Mouse (Mus musculus) kidney, adult 2 months (tissue): ENCODE data around the gene Sgtb. TPM values are rescaled to one million over a fixed set of nuclear protein-coding genes. Genes with fewer than 3 reads are reported as not detected.
A peak's percentile ranks its signal among the peaks of the same experiment; 100 is the strongest.

ENCODE experiments used
- DNase-seq: peaks from one replicate; pipeline ENCODE4 v3.0.0; 2021
- H3K27ac ChIP-seq: fragments of 200-500 bp; 2 replicates; pipeline ENCODE4 v1.5.1; 2012; ENCODE audit warnings: low read depth, low read length, control low read depth, inconsistent platforms; ENCODE audit not compliant: insufficient read depth
- H3K27me3 ChIP-seq: fragments of 200-500 bp; replicated peaks from 2 replicates; pipeline ENCODE4 v1.6.1; 2012; ENCODE audit warnings: mild to moderate bottlenecking, moderate library complexity, low read length, inconsistent platforms; ENCODE audit not compliant: control insufficient read depth, insufficient read depth
- H3K36me3 ChIP-seq: fragments of 200-500 bp; 2 replicates; pipeline ENCODE4 v1.6.1; 2012; ENCODE audit warnings: mild to moderate bottlenecking, moderate library complexity, low read length, inconsistent platforms; ENCODE audit not compliant: control insufficient read depth, insufficient read depth
- H3K4me1 ChIP-seq: fragments of 200-500 bp; 2 replicates; pipeline ENCODE4 v1.6.1; 2011; ENCODE audit warnings: low read length; ENCODE audit not compliant: control insufficient read depth, insufficient read depth
- H3K4me3 ChIP-seq: fragments of 200-500 bp; 2 replicates; pipeline ENCODE4 v1.5.1; 2011; ENCODE audit warnings: mild to moderate bottlenecking, low read depth, low read length, control low read depth; ENCODE audit not compliant: insufficient read depth
- CTCF ChIP-seq: fragments of 200-500 bp; conservative IDR thresholded peaks from 2 replicates; pipeline ENCODE4 v1.5.1; 2011; ENCODE audit warnings: low read depth, mild to moderate bottlenecking, control low read depth, low read length, moderate library complexity, mixed read lengths; ENCODE audit not compliant: insufficient read depth, insufficient read length
- POLR2A ChIP-seq: fragments of 200-500 bp; IDR thresholded peaks from one replicate; pipeline ENCODE4 v1.6.1; 2011; ENCODE audit warnings: low read depth, low read length, control low read depth
- WGBS: fragments of 180-500 bp; shearing (Covaris S2); methylation state at CpG from one replicate; pipeline ENCODE4 v1.1.7; 2018; 5-methylcytosine and 5-hydroxymethylcytosine counted together
- polyA plus RNA-seq: library from polyadenylated mRNA; depleted of rRNA; stranded (reverse); fragments of >200 nt; gene quantifications from 2 replicates; pipeline ENCODE4 v1.2.3, GENCODE M21; 2012

Sgtb gene
- polyA plus RNA-seq, 1 experiment: 1.3 TPM

GRCm38 (mm10) chr13:104155106-104155505 lies 45.6 kb downstream of the Sgtb start:
- DNase-seq: no peak
- H3K27me3 ChIP-seq: no peaks in the 10 kb centered on the region
- no peak for TF ChIP-seq POLR2A
- no peak for TF ChIP-seq CTCF
- H3K36me3 ChIP-seq: peaks cover 7% of the 10 kb centered on the region
- H3K4me1 ChIP-seq: no peaks in the 10 kb centered on the region
- 85% methylated on average over 7 of the region's 7 CpGs for WGBS
- H3K4me3 ChIP-seq: no peak overlapping the region
- no peak overlapping the region for H3K27ac ChIP-seq

- WGBS: 70% methylated on average over 1 of the region's 1 CpGs
- Histone ChIP-seq H3K27ac (no peak overlapping the region), H3K27me3 (no peaks in the 10 kb centered on the region), H3K36me3 (peaks cover 7% of the 10 kb centered on the region), H3K4me3 (no peak overlapping the region), H3K4me1 (no peaks in the 10 kb centered on the region)
- no peak for DNase-seq
- TF ChIP-seq POLR2A (no peak), CTCF (no peak)
These were observed 46.1 kb downstream of the Sgtb start for GRCm38 (mm10) chr13:104155686-104156085.

- WGBS: 88% methylated on average over 5 of the region's 5 CpGs
- peaks cover 2% of the 10 kb centered on the region; the same call in 1 of the 2 replicates for H3K4me1 ChIP-seq
- TF ChIP-seq CTCF (no peak), POLR2A (no peak)
- H3K36me3 ChIP-seq: no peaks in the 10 kb centered on the region; the same call in 1 of the 2 replicates
- H3K27me3 ChIP-seq: no peaks in the 10 kb centered on the region
- no peak for DNase-seq
- no peak overlapping the region for H3K27ac ChIP-seq
- no peak overlapping the region for H3K4me3 ChIP-seq
These were observed 62.2 kb downstream of the Sgtb start for GRCm38 (mm10) chr13:104171711-104172110.

- Histone ChIP-seq H3K27me3 (no peaks in the 10 kb centered on the region), H3K4me3 (no peak overlapping the region), H3K36me3 (no peaks in the 10 kb centered on the region), H3K4me1 (peaks cover 2% of the 10 kb centered on the region; the same call in 1 of the 2 replicates), H3K27ac (no peak overlapping the region)
- TF ChIP-seq CTCF: no peak
- no peak for TF ChIP-seq POLR2A
- no peak for DNase-seq
These were observed 63.0 kb downstream of the Sgtb start for GRCm38 (mm10) chr13:104172498-104172897.

- TF ChIP-seq CTCF: no peak
- no peak for TF ChIP-seq POLR2A
- H3K4me3 ChIP-seq: no peak overlapping the region
- no peaks in the 10 kb centered on the region for H3K36me3 ChIP-seq
- DNase-seq: no peak
- WGBS: 67% methylated on average over 3 of the region's 3 CpGs
- peaks cover 2% of the 10 kb centered on the region; the same call in 1 of the 2 replicates for H3K4me1 ChIP-seq
- H3K27ac ChIP-seq: no peak overlapping the region
- no peaks in the 10 kb centered on the region for H3K27me3 ChIP-seq
These were observed 67.3 kb downstream of the Sgtb start for GRCm38 (mm10) chr13:104176874-104177273.

GRCm38 (mm10) chr13:104177796-104178649 lies 68.5 kb downstream of the Sgtb start, which contains the start of gene Trappc13:
Gene Trappc13, minus strand, starts transcription at chr13:104178469.
- Histone ChIP-seq H3K27me3 (no peaks in the 10 kb centered on the region), H3K27ac (peak within 1 kb of the TSS; percentile 67), H3K4me1 (peaks cover 2% of the 10 kb centered on the region; the same call in 1 of the 2 replicates), H3K36me3 (no peaks in the 10 kb centered on the region), H3K4me3 (peak within 1 kb of the TSS; percentile 96)
- under 1% methylated on average over 32 of the region's 32 CpGs for WGBS
- TF ChIP-seq CTCF (no peak), POLR2A (no peak)
- DNase-seq: no peak

- H3K4me1 ChIP-seq: peaks cover 2% of the 10 kb centered on the region; the same call in 1 of the 2 replicates
- no peaks in the 10 kb centered on the region for H3K36me3 ChIP-seq
- peak within 1 kb of the TSS; percentile 96 for H3K4me3 ChIP-seq
- WGBS: under 1% methylated on average over 38 of the region's 38 CpGs
- DNase-seq: peak; percentile 99
- TF ChIP-seq CTCF (no peak), POLR2A (peak; percentile 81)
- peak within 1 kb of the TSS; percentile 67 for H3K27ac ChIP-seq
- H3K27me3 ChIP-seq: no peaks in the 10 kb centered on the region
These were observed 69.1 kb downstream of the Sgtb start, which contains the start of gene Trim23 for GRCm38 (mm10) chr13:104178650-104179121. Gene Trim23, plus strand, starts transcription at chr13:104178797.
